Mouse (Mus musculus): ENCODE data around the gene Ocm.

Gene Ocm

DNA sequence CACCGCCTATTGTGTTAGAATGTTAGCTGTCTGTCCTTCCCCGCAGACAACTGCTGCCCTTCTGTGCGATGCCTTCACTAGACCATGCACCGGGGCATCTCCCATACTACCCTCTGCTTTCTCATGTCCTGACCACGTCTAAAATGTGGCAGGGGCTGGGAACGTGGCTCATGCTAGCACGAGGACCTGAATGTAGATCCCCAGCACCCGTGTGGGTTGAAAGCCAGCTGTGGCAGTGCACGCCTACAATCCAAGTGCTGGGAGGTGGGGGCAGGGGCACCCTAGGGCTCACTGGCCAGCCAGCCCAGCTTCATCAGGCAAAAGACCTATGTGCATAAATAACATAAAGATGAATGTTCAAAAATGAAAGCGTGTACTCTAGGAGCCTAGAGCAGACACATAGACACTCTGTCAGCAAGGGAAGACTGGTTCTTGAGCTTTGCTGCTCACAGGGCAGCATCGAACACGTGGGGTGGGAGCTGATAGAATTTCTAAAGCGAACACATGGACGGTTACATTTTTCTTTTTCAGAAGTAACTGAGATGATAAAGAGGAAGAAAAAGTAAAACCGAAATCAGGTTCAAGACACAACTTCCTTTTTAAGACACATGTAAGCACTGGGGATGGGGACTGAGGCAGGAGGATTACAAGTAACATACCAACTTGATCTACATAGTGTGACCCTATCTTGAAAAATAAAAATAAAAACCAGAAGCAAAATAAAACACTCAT lies 23.8 kb downstream of the Ocm start:
- no peak for DNase-seq (ENCODE audit: low spot score)

- no peak for DNase-seq (ENCODE audit: low spot score)
These were observed 27.1 kb downstream of the Ocm start for GRCm38 (mm10) chr5:143999409-143999808.

GRCm38 (mm10) chr5:143994632-143995365 lies 31.7 kb downstream of the Ocm start:
- DNase-seq (ENCODE audit: low spot score), result no peak

- DNase-seq (ENCODE audit: low spot score), result no peak
These were observed 32.6 kb downstream of the Ocm start for GRCm38 (mm10) chr5:143993849-143994248.

DNA sequence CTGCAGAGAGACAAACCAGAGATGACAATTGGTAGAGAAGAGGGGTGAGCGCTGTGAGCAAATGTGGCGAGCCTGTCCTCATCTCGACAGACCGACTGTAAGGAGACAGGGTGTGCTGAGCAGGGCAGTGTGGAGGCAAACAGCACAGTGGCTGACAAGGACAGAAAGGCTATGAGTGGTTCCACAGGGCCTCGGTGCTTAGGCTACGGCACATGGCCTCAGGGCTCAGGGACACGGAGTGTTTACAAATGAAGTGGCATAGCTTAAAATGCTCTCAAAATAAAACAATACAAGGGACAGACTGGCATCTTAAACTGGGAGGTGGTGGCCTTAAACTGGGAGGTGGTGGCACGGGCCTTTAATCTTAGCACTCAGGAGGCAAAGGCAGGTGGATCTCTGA lies 33.2 kb downstream of the Ocm start:
- DNase-seq (ENCODE audit: low spot score), result no peak

DNA sequence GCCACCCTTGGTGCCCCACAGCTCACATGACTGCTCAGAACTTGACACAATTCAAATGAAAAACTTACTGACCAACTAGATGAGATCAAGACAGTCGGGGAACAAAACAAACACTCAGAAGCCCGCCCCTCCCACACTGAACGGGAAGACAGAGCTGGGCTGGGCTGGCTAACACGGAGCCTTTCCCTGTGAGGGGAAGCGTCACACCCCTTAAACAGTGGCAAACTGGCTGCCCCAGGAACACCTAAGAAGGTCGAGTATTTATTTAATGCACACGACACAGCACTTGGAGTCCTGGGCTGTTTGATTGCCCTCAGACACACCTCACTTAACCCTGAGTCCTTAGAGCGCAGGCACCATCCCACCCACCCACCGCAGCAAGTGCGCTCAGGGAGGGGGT lies 33.8 kb downstream of the Ocm start:
- no peak for DNase-seq (ENCODE audit: low spot score)

DNA sequence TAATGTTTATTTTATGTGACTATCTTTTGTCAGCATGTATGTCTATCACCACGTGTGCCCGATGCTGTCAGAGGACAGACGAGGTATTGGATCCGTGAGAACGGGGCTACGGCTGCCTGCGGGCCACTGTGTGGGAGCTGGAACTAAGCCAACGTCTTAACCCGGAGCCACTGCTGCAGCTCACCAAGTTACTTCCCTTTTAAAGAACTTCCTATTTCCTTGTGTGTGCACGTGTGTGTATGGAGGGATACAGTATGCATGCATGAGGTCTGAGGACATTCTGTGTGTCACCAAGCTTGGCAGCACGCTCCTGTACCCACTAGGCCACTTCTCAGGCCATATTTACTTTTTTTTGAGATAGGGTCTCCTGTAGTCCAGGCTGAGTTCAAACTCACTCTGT lies 36.4 kb downstream of the Ocm start:
- no peak for DNase-seq (ENCODE audit: low spot score)

- DNase-seq (ENCODE audit: low spot score), result no peak
These were observed 37.4 kb downstream of the Ocm start for GRCm38 (mm10) chr5:143989046-143989445.

DNA sequence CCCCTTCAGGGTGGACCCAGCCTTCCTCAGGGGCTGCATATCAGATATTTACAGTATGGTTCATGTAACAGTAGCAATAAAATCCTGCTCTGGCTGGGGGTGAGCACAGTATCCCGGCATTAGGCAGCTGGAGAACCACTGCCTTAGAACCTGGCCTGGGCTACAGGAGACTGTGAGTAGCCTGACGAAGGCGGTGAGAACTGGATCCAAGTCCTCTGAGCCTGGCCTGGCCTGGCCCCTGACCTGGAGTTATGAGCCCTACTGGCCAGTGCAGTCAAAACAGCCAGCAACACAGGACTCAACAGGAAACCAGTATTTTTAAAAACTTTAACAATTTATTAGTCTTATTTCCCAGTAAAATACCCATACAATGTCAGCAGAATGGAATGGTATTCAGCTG lies 38.9 kb downstream of the Ocm start:
- DNase-seq (ENCODE audit: low spot score), result no peak

GRCm38 (mm10) chr5:143985381-143985780 lies 41.1 kb downstream of the Ocm start:
- peak; percentile 34 for DNase-seq (ENCODE audit: low spot score)

- no peak for DNase-seq (ENCODE audit: low spot score)
These were observed 44.1 kb downstream of the Ocm start for GRCm38 (mm10) chr5:143982361-143982760.

DNA sequence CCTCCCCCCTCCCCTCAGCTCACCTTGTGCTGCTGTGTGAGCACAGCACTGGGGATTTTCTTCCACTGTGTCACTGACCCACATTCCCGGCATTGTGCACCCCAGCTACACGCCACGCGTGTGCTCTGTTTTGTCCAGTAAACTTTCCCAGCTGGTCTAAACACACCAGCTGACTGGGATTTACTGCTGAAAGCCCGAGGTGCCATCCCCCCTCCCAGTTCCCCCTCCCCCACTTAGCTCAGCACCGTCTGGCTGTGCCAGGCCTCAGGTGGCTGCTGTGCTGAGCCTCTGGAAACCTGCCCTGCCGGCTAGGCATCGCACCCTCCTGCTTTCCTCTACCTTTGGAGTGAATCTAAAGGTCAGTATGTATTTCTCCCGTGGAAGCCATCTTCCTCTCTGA lies 45.6 kb downstream of the Ocm start:
- DNase-seq (ENCODE audit: low spot score), result no peak

- DNase-seq (ENCODE audit: low spot score), result no peak
These were observed 49.6 kb downstream of the Ocm start for GRCm38 (mm10) chr5:143976726-143977431.

GRCm38 (mm10) chr5:143976232-143976631 lies 50.2 kb downstream of the Ocm start:
- DNase-seq (ENCODE audit: low spot score), result no peak

DNA sequence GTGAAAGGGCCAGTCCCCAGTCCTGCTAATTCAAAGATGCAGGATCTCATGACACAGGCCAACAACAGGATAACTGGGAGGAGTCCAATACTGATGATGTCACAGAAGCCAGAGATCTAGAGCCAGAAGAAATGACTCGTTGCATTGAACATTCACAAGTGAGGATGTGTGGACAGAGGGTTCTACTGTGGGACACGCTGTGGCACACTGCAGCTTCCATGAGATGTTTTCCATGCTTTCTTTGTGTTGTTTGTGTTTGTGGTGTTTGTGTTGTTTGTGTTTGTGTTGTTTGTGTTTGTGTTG lies 50.9 kb downstream of the Ocm start:
- DNase-seq (ENCODE audit: low spot score), result no peak

DNA sequence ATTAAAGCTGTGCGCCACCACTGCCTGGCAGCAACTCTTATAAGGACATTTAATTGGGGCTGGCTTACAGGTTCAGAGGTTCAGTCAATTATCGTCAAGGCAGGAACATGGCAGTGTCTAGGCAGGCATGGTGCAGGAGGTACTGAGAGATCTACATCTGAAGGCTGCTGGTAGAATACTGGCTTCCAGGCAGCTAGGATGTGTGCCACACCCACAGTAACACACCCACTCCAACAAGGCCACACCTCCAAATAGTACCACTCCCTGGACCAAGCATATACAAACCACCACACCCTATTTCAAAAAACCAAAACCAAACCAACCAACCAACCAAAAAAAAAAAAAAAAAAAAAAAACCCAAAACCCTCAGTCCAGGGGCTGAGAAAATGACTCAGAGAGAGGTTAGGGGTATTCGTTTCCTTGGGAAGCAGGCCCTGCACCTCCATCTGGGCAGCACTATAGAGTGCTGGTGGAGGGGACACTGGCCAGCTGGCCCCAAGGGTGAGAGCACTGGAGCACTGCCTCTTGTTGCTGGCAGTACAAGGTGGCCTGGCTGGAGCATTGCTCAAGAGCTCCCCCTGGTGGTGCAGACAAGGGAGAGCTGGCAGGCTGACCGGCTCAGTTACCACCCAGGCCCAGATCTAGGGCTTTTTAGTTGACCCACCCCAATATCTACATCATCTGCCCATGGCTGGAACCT lies 51.4 kb downstream of the Ocm start:
- DNase-seq (ENCODE audit: low spot score), result peak; percentile 31

DNA sequence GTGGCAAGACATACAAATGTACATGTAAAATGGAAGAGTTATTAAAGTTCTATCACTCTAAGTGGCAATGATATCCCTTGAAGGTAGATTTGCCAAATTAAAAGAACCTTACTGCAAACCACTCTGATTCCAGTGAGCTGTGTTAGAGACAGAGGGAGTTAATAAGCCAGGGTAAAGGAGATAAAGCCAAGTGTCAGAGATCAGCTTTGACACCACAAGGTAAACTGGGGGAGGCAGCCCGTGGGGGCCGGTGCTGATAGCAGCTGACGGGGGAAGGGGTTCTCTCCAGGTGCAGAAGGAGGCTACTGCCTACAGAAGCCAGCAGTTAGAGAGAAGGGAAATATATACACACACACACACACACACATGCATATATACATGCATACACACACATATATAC lies 53.8 kb downstream of the Ocm start:
- no peak for DNase-seq (ENCODE audit: low spot score)
